Mouse (Mus musculus) CD4-positive helper T cell, adult 2 months (primary cell): ENCODE results near the gene Ano1.
A peak's percentile ranks its signal among the peaks of the same experiment; 100 is the strongest.

ENCODE experiments used
- DNase-seq: peaks from one replicate; pipeline ENCODE4 v3.0.0-alpha.2; 2012; ENCODE audit warnings: low read depth, missing footprints, low spot score

Ano1 gene

DNA sequence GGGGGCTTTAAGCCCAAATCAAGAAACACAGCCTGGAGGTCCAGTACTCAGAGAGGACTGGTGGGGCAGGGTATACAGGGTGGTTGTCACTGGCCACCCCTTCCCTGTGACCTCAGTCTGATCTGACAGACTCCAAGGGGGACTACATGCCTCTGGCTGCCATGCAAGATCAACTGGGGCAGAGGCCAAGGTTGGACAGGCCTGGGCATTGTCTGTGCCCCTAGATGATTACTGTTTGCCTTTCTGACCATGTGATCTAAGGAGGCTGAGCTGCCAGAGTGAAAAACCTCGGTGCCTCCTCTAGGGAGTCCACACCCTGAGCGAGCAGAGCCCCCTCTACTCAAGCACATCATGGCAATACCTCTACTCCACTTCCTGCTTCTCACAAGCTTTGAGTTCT is 115.8 kb downstream of the Ano1 start:
- DNase-seq, result no peak

DNA sequence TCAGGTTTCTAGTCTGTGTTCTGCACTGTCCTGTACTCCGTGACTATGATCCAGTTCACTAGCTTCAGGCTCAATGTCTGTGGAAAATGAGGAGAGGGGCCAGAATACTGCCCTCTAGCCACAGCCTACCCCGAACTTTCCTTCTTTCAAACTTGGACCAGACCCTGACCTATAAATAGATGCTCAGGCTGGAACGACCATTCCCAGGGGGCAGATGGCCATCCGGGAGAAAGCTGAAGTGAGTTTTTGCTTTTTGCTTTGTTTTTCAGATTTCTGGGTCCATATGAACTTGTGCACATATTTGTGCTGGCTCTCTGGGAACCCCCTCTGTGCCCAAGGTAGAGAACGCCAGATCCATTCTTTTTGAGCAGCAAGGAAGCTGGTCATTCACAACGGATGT is 116.9 kb downstream of the Ano1 start:
- DNase-seq, result no peak

DNA sequence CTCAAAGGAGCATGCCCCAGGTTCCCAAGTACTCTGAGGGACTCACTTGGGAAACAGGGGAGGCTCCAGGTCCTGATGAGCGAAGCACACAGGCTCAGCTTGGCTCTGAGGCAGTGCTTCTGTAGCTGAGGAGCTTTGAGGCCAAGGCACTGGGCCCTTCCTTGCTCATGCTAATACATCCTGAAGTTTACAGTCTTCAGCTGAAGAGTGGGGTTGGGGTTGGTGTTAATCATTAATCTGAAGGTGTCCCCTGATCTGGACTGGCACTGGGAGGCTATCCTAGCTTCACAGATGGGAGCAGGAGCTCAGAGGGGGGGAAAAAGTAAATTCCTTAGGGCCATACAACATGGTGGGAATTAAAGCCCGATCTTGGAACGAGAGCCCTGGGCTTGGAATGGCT is 117.3 kb downstream of the Ano1 start:
- no peak for DNase-seq

DNA sequence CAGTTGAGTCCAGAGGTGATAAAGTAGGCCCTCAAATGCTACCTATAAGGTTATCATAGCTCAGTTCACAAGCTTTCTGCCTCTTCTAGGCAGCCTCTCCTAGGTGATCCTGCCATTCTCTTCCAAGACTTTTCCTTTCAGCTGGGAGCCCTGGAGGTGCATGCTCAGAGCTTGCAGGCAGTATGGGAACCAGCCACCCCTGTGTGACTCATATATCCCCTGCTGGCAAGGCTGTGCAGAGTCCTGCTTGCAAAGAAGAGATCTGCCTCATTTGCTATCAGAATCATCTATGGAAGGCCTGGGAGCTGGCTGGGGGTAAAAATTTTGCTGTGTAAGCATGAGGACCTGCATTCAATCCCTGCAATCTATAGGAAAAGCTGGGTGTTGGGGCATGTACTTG is 119.5 kb downstream of the Ano1 start:
- DNase-seq, result no peak

DNA sequence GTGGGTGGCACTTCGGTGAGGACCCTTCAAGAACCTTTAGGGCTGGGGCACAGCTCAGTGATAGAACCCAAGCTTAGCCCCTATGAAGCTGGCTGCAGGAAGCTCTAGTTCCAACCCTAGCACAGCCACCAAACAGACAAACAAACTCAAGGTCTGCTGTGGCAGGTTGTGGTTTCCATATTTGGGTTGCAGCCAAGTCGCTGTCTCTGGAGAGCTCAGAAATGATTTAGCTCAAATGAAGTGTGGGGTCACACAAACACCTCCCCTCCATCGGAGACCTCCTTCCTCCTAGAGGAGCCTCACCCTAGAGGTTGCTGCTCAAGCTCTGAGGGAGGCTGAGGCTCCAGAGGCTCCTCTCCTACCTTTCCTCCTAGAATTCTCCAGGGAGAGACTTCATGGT is 121.2 kb downstream of the Ano1 start:
- no peak for DNase-seq

DNA sequence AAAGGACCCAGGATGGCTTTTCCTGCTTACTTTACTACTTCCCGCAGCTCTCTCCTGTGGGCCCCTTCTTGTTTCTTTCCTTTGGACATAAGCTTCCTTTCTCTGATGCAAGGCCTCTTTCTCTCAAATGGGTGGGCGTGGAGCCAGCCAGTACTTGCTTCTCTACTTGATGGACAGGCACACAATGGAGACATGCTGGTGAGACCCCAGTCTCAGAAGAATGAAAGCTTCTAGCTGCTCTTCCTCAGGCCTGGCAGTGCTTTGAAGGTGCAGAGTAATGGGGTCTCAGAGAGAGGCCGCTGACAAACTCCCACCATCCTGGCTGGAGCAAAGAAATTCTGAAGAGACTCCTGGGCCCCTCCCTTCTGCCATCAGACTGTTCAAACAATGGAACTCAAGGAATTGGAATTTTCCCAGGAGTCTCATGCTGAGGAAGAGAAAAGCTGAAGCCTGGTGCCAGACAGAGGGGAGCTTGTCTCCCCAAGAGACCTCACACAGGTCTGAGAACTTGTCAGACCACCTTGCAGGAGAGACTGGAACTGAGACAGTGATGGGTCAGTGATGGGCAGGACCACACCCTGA is 123.3 kb downstream of the Ano1 start:
- DNase-seq, result no peak

DNA sequence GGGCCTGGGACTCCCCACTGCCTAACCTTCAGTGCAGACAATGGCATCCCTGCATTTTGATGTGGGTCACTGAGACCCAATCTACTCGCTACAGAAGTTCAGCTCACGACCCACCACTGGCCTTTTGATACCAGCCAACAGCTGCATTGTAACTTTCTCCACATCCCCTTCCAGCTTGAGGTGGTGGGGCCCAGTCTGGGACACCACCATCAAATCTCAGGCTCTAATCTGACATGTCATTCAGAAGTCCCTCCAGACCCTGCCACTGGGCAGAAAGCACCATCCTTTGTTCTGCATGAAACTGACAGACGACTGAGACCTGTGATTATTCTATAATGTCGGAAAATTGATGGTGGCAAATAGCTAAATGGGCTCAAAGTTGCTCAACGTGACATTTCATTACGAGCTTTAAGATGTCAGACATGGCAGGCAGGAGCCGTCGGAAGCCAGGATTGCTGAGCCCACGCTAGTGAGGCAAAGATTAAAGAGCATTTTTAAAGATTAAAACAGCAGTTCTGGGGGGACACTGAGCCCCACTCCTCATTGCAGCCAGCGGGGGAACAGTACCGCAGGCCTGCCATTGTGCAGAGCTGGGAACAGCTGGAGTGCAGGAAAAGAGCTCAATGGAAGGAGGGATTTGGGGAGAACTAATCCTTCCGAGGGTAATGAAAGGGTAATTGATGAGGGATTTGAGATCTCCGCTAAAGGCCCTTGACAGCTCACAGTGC is 124.0 kb downstream of the Ano1 start:
- DNase-seq, result no peak

DNA sequence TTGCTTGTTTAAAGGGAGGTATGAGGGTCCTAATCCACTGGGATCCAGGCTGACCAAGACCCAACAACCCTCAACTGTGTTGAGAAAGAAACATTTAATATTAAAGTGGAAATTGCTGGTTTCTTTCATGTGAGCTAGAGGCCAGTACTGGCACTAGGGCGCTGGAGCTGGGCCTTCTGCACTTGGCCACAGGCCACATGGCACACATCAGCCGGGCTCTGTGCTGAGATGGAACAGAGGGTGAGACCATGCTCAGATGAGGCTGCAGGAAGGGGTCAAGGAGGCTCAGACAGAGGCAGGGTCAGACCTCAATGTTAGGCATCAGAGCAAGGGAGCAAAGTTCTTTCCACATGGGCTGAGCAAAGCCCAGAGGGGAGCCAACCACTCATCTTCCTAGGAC is 125.7 kb downstream of the Ano1 start:
- DNase-seq, result no peak

DNA sequence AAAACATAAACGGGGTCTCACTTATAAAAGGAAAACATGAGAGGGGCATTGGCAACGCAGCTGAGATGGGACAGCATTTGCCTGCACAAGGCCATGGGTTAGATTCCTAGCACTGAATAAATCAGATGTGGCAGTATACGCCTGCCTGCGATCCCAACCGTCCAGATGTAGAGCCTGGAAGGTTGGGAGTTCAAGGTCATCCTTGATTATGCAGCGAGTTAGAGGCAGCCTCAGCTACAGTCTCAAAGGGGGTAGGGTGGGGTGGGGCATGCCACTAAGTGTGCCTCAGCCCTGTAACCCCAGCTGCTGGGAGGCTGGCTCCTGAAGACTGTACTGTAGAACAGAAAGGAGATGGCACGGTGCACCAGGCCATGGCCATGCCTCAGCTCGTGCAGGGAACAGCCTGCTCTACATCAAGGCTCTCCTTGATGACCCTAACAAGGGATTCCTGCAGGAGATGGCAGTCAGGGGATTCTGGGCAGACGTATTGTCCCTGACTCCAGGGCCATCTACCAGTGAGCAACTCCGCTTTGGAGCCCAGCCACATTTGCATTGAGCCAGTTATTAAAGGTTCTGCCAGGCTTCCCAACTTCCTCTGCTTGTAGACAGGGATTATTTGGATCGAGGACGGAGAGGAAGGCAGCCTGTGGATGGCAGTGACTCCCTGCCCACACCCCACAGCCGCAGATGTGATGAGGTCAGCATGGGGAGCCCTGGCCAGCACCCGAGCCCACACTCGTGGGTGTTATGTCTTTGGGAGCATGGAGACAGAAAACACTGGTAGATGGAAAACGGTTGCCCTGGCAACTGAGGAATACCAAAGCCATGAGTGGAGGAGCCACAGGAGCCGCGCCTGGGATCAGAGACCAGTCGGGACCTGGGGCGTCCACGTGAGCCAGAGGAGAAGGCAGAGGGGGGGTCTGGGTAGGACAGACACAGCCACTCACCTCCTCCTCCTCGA is 130.8 kb downstream of the Ano1 start:
- no peak for DNase-seq

DNA sequence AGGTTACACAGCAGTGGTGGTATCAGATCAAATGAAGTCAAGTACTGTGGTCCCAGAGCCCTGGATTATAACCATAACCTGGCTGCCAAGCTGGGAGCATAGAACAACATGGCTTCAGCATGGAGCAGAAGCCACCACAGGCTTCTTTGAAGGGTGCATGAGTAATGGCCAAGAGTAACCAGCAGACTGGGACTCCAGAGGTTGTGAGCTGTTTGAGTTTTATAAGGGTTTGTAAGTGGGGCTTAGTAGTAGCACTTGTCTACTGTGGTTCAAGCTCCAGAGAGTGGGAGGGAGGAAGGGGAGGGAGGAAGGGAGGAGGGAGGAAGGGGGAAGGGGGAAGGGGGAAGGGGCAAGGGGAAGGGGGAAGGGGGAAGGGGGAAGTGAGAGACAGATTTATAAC is 131.5 kb downstream of the Ano1 start:
- no peak for DNase-seq

DNA sequence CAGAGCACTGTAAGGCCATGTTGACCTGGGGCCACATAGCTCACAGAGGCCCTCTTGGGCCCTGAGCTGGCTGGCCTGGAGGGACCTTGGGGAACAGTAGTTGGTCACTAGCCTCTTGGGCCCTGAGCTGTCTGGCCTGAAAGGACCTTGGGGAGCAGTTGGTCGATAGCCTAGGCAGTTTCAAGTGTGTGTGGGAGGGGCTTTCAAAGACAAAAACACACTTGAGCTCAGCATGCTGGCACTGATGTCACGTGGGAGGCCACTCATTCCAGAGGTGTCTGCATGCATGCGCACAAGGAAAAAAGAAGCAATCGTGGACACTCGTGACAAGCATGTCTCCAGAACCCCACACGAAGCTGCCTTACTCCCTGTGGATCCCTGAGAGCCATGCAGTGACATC is 136.4 kb downstream of the Ano1 start:
- no peak for DNase-seq

DNA sequence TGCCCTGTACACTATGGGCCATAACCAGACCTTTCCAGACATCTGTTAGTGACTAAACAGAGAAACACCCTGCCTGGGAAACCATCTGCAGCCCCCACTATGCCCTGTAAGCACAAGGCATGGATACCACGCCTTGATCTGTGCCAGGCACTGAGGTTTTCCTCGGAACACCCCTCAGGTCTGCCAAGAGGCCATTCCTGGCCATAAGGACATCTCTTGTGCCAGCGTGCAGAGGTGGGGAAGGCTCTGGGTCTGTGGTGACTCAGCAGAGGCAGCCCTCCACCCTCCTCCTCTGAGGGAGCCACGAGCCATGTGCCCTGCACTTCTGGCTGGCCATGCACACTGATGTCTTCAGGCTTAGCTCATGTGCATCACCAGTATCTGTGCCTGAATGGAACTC is 138.9 kb downstream of the Ano1 start:
- DNase-seq, result no peak

DNA sequence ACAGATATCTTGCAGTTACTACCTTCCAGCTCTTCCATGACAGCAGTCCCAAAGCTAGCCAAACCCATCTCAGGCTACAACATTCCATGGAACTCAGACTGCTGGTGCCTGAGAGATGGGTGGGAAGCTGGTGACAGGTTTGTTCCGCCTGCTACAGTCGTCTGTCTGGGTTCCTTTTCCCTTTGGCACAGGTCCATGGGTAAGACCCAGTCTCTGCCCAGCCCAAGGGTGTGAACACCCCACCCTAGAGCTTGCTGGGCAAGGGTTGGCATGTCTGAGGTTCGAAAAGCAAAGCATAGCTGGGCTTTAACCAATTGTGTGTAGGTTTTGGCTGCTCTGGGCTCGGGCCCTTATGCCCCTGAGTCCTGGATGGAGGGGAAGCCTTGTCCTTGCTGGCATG is 139.4 kb downstream of the Ano1 start:
- no peak for DNase-seq

DNA sequence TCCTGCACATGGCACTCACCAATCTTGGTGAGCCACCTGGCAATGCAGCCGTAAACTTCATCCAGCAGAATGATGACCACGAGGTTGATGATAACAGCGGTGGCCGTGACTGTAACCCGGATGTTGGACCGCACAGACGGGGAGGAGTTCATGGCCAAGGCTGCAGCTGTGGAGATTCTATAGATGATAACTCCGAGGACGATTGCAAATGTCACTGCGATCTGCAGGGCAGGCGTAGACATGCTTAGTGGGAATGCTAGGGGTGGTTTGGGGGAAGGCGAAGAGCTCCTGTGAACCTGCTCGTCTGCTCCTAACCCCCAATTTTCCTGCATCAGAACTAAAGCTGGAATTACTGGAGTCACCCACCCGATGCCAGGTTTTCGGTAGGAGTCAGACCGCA is 140.2 kb downstream of the Ano1 start:
- DNase-seq, result no peak

DNA sequence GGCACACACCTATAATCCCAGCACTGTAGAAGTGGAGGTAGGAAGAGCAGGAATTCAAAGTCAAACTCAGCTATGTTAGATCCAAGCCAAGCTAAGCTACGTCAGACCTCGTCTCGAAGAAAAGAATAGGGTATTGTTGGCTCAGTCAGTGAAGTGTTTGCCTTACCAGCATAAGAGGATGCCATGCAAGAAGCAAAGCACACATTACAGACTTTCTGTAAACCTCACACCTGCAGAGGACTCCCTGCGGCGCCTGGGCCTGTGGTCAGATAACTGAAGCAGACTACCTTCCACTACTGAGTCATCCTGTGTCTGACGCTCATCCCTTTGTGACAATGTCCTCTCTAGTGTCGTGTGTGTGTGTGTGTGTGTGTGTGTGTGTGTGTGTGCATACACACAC is 142.2 kb downstream of the Ano1 start:
- DNase-seq, result no peak

DNA sequence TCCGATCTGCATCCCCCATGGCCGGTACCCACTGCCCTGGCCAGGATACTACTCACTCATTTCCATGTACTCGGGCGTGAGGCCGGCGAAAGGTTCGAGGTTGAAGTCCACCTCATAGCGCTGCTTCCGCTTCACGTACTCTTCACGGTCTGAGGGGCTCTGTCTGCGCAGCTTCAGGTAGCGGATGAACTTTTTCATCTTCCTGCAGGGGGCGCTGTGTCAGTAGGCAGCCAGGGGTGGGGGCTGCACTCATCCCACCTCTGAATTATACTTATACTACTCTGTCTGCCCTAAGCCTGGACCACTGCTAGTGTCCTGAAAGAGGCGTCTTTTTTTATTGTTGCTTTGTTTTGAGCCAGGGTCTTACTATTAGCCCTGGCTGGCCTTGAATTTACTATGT is 143.9 kb downstream of the Ano1 start:
- no peak for DNase-seq

DNA sequence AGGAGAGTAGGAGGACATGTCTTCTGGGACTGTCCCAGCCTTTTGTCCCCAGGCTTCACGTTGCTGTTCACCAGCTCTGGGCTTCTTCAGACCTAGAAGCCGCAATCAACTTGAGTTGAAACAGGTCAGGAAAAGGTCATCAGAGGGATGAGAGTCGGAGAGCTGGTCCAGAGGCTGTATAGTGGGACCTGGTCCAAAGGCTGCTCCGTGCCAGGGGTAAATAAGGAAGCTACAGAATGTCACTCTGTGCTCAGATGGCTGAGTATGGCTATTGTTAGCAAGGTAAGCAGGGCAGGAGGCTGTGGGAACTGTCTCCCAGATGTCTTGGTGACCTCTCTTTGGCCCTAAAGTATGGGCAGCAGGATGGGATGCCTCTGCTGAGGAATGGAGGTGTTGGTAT is 147.0 kb downstream of the Ano1 start:
- no peak for DNase-seq

DNA sequence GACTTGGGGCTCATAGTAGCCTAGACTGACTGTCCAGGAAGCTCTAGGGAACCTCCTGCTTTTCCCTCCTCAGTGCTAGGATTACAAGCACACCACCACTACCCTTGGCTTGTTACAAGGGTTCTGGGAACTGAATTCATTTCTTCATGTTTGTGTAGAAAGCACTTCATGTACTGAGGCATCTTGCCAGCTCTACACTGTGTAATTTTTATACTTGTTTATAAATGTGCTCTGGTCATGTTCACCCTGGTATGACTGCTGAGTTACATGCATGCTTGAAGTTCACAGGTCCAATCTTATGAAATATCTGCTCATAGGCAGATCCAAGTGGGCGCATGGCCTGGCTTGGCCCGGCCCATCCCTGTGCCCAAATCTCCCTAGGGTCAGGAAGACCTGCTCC is 147.5 kb downstream of the Ano1 start:
- no peak for DNase-seq

DNA sequence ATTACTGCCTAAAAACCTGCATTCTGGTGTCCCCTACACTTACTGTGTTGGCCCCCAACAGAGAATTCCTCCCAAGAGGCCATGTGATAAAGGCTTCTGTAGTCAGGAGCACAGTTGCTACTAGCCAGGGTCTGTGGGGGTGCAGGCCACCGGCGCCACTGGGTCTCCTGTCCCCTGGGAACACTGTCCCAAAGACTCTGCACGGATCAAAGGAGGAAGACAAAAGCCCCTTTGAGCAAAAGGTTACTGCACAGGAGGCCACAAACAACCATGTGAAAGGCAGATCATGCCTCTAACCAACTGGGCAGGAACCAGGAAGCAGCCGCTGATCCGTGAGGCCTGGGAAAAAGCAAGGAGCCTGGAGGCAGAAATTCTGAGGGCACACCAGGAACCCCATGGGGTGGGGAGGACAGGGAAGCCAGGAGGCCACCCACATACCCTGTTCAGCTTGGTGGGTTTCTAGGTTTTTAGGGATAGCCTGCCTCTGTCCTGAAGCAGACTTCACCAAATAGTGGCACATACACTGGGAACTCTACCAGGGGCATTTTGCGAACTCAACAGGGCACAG is 151.4 kb downstream of the Ano1 start:
- DNase-seq, result no peak

DNA sequence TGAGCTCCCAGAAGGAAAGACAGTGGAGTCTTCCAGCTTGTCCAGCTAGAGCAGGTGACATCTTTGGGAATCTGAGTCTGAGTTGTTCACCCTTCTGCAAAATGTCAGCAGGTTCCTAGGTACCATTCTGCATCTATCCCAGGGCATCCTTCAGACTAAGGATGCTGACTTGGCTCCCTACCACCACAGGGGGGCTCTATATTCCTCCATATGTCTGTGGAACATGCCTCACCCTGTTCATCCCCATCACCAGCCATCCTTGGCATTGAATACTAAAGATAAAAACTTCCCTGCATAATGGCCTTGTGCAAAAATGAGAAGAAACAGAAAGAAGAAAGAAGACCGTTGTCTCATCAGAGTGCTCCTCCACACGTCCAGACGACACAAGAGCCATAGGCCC is 162.3 kb downstream of the Ano1 start:
- DNase-seq, result no peak

DNA sequence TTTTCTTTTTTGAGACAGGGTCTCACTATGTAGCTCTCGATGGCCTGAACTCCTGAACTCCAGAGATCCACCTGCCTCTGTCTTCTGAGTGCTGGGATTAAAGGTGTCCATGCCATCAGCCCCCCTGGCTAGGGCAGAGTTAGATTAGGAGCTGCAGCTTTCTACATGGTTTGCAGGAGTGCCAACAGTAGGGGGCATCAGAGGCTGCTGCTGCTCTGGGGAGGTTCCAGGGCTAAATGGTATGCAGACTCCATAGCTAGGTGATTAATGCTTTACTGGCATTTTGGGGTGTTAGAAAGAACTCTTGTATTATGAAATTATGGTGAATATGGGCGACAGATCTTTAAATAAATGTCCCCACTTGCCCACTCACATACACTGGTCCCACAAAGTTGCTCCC is 164.5 kb downstream of the Ano1 start:
- DNase-seq, result no peak

DNA sequence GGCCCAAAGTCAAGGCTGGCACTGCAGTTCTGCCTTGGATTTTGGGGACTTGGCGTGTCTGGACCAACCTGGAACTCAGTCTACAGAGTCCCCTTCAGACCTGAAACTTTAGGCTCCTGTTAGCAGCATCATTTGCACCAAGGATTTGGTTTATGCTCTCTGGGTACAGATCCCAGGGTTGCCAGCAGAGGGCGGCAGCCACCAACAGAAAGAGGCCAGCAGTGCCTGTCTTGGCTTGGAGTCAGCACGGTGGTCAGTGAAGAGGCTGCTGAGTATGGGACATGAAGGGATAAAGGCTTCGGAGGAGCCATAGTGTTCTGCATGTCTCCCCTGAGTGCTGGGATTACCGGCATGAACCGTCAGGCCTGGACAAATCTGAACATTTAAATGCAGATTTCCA is 166.1 kb downstream of the Ano1 start:
- peak; percentile 30 for DNase-seq
